Mouse (Mus musculus) cerebellum, adult (tissue): ENCODE results near the gene Dock7.
A peak's percentile ranks its signal among the peaks of the same experiment; 100 is the strongest.
"Not testable (repeated sequence)": the region's sequence is repeated elsewhere in the genome, so short reads cannot be mapped to it uniquely, and the experiment has no call there.

ENCODE experiments used
- ATAC-seq: cut with Nextera tagmentation; 2 replicates; pipeline ENCODE4 v1.9.2; 2017; ENCODE audit warnings: mild to moderate bottlenecking, moderate library complexity, mixed read lengths; ENCODE audit not compliant: insufficient number of reproducible peaks, low FRiP score, low TSS enrichment

Gene Dock7

GRCm38 (mm10) chr4:99022221-99022620 lies 98.5 kb downstream of the Dock7 start:
- no peak for ATAC-seq

DNA sequence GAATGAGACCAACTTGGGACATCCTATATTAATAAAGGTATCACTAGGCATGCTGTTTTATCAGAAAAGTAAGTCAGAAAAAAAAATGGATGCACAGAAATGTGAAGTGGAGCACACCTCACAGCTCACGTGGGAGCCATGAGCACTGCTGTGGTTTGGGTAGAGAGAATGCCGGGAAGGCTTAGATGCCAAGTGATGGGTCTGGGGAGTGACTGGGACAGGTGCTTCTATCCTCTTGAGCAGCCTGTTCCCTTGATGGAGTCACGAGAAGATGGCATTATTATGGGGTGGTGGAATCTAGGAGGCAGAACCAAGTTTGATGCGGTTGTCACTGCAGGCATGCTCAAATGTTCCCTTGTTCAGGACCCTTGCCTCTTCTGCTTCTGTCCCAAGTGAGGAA lies 109.7 kb downstream of the Dock7 start:
- no peak for ATAC-seq

GRCm38 (mm10) chr4:99006319-99006718 lies 114.4 kb downstream of the Dock7 start:
- no peak for ATAC-seq

DNA sequence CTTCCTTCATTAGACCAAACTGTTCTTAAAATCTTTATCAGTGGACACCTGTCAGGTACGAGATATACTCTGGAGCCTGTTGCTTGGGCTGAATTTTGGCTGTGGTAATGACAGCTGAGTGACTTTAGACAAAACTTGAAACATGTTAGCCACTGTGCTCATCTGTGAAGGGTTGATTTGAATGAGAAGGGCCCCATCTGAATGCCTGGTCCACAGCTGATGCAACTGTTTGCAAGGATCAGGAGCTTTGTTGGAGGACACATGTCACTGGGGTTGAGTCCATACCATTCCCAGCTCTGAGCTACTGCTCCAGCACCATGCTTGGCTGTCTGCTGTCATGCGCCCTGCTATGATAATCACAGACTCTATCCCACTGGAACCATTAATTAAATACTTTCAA lies 115.1 kb downstream of the Dock7 start:
- no peak for ATAC-seq

DNA sequence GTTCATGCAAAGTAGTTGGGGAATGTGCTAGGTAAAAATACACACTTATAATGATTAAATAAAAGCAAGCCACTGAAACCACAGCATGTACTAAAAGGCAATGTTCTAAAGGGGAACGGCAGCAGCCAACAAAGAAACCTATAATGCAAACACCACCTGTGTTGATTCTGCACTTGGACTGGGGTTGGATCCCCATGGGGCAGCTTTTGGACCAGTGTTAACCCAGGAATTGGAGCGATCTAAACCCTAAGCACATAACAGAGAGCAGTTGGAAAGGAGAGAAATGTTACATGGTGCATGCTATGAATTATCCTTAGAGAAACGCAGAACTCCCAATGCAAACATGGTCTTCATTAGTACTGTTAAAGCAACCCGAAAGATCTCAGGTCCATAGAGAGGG lies 127.2 kb downstream of the Dock7 start:
- ATAC-seq, result no peak

DNA sequence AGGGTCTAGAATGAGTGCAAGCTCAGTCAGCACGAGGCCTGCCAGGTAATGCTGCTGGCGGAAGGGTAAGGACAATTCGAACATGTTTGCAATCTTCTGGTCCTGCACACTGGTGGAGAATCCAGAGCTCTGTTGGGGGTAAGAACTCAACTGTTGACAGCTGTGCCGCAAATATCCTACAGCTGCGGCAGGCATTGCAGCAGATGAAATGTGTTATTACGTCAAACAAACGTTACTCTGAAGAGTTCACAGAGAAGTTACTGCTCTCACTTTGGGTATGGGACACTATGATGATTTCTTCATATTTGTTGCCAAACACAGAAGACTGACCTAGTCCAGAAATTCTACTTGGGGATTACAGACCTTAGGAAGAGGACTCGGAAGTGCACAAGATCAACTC lies 136.0 kb downstream of the Dock7 start:
- ATAC-seq, result no peak

DNA sequence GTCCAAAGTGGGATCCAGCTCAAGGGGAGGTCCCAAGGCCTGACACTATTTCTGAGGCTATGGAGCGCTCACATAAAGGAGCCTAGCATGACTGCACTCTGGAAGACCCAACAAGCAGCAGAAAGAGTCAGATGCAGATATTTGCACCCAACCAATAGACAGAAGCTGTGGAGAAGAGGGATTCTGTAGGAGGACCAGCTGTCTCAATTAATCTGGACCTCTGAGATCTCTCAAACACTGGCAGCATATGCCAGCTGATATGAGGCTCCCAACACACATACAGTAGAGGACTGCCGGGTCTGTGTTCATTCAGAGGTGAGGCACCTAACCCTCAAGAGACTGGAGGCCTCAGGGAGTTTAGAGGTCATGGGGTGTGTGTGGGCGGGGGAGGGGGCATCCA lies 140.7 kb downstream of the Dock7 start:
- not testable (repeated sequence) for ATAC-seq

- no peak for ATAC-seq
These were observed 142.0 kb downstream of the Dock7 start for GRCm38 (mm10) chr4:98978693-98979092.

- ATAC-seq, result not testable (repeated sequence)
These were observed 142.4 kb downstream of the Dock7 start for GRCm38 (mm10) chr4:98978288-98978687.

GRCm38 (mm10) chr4:98975741-98976140 lies 145.0 kb downstream of the Dock7 start:
- ATAC-seq, result no peak

DNA sequence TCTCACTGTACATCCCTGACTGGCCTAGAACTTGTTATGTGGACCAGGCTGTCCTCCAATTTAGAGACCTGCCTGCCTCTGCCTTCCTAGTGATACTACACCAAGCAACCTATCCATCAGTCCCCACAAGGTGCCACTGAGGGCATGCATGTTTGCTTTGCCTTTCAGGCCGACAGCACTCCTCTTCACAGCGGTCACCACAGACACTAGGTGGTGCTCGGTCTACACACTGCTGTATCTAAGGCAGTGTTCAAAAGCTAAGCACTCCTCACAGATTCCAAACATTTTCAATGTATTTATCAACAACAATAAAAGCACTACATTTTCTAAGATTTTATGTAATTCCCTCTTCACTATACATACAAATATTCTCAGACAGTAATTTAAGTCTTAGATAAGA lies 150.8 kb downstream of the Dock7 start:
- ATAC-seq, result no peak

DNA sequence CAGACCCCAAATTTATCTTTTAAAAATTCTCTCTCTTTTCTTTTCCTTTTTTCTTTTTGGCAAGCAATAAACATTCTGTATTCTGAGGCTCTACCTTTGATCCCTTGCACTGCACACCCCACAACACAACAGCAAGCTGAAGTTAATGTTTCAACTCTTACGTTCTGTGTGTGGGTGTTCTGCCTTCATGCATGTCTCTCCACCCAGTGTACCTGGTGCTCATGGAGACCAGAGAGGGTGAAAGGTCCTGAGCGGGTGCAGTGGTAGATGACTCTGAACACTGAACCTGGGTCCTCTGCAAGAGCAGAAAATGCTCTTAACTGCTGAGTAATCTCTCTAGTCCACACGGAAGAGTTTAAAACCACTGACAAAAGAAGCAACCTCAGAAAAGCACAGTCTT lies 160.5 kb downstream of the Dock7 start:
- no peak for ATAC-seq

DNA sequence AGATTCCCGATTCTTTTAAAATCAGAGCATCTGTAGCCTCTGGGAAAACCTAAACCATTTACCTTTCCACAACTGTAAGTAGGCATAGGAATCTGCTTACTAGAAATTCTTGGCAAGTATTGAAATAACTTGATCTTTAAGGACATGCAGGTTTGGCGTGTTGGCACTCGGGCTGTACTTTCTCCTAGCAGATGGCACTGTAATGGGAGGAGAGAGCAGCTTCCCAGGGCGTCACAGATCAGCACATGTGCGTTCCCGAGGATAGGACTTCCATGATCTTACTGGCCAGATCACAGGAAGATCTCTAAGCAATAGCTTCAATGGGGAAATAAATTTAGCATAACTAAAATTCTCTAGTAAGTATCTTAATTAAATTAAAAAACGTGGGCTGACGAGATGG lies 164.7 kb downstream of the Dock7 start:
- no peak for ATAC-seq

GRCm38 (mm10) chr4:98950563-98950962 lies 170.2 kb downstream of the Dock7 start:
- no peak for ATAC-seq

- not testable (repeated sequence) for ATAC-seq
These were observed 182.5 kb downstream of the Dock7 start for GRCm38 (mm10) chr4:98938210-98938609.

GRCm38 (mm10) chr4:98936036-98936435 lies 184.7 kb downstream of the Dock7 start:
- ATAC-seq, result no peak

GRCm38 (mm10) chr4:98925250-98925781 lies 195.4 kb downstream of the Dock7 start:
- no peak for ATAC-seq

GRCm38 (mm10) chr4:98924906-98925178 lies 195.9 kb downstream of the Dock7 start:
- ATAC-seq, result no peak

DNA sequence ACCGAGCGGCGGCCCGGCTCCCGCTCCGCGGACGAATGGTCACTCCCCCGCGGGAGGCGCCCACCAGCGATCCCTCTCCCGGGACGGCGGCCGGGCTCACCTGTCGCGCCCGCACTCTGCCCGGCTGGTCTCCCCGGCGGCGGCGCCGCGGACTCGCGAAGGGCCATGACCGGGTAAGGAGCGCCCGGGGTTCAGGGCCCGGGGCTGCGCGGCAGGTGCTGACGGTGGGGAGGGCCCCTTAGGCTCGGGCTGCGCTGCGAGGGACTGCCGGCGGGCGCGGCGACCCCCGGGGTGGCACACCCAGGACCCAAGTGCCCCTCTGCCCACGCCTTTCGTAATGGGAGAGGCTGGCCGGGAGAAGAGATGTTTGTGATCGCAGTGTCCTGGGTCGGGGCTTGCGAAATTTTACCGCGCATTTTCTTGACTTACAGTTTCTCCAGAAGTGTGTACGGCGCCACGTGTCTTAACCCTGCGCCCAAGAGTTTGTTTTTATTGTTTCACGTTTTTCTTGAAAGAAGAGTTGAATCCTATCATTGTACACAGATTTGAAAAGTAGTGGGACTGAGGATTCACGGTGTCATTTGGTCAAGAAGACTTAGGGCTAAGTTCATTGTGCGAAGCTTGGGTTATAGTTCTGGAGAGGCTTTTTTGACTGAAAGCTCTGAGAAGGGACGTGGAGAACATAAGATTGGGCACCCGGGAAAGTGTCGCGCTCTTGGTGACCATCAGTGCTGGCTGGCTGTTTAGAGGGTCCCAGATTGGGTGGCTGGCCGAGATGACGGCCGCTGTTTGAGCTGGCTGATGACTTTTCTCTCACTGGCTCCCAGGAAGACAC lies 196.4 kb downstream of the Dock7 start:
- peak; percentile 16 for ATAC-seq

- peak; percentile 53 for ATAC-seq
These were observed 197.1 kb downstream of the Dock7 start, which contains the start of gene Usp1 for GRCm38 (mm10) chr4:98923568-98924070. Gene Usp1 (plus strand): TSS chr4:98923810.

DNA sequence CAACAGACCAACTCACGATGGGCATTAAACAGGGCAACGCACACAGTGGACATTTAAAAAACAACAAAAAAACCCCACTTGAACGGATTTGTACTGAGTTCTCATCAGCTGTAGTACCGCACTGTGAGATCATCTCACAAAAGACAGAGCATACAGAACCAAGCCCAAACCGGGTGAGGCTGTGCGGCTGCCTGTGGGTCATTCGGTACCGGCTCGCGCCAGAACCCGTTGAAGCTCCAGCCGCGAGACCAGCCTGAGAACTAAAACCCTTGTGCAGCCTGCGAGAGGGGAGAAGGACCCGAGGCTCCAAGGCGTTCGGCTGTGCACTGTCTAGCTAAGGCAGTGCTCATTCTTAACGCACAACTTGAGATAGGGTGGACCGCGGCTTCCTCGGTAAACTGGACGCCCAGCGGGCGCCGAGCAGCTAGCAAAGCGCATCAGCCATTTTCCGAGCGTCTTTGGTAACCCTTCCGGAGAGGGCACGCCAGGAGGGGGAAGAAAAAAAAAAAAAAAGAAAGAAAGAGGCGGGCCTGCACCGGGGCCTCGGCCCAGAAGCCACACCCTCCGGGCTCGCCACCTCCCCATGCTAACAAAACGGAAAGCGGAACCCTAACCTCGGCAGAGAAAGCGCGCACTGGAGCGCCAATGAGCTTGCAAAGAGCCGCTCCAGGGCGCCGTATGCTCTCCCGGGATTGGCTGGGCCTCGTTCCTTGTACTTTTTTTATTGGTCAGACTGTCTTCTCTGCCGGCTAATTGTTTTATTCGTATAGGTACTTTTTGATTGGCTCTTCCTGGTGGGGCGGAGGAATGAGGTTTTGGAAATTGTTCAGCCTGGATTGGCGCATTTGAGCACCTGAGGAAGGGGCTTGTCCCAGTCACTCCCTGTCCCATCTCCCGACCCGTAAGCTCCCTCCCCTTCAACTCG lies 197.8 kb downstream of the Dock7 start:
- peak; percentile 95 for ATAC-seq
